Mouse (Mus musculus) brain, adult 2 months (tissue): ENCODE measurements around the gene Crhr2.

Experiments used
- DNase-seq: peaks from one replicate; pipeline ENCODE4 v3.0.0; 2011; ENCODE audit warnings: low read depth, low spot score

The Crhr2 gene

GRCm38 (mm10) chr6:55123056-55123455 lies 9.8 kb downstream of the Crhr2 start:
- peak; percentile 37 for DNase-seq

- no peak for DNase-seq
These were observed 15.3 kb downstream of the Crhr2 start for GRCm38 (mm10) chr6:55117325-55118109.

GRCm38 (mm10) chr6:55108358-55108757 lies 24.5 kb downstream of the Crhr2 start:
- DNase-seq = no peak

- DNase-seq = peak; percentile 52
These were observed 34.2 kb downstream of the Crhr2 start for GRCm38 (mm10) chr6:55098603-55099002.

- peak; percentile 63 for DNase-seq
These were observed 34.8 kb downstream of the Crhr2 start for GRCm38 (mm10) chr6:55098030-55098429.

GRCm38 (mm10) chr6:55093431-55094146 lies 39.2 kb downstream of the Crhr2 start:
- DNase-seq = peak; percentile 29

- DNase-seq = no peak
These were observed 41.4 kb downstream of the Crhr2 start for GRCm38 (mm10) chr6:55091396-55091795.

GRCm38 (mm10) chr6:55090639-55091038 lies 42.2 kb downstream of the Crhr2 start:
- peak; percentile 24 for DNase-seq

GRCm38 (mm10) chr6:55087355-55087754 lies 45.5 kb downstream of the Crhr2 start:
- DNase-seq = no peak

GRCm38 (mm10) chr6:55082261-55083051 lies 50.4 kb downstream of the Crhr2 start:
- DNase-seq = no peak

- DNase-seq = no peak
These were observed 51.4 kb downstream of the Crhr2 start for GRCm38 (mm10) chr6:55081379-55081778.

- peak; percentile 51 for DNase-seq
These were observed 56.1 kb downstream of the Crhr2 start for GRCm38 (mm10) chr6:55076561-55077255.

- peak; percentile 45 for DNase-seq
These were observed 66.9 kb downstream of the Crhr2 start for GRCm38 (mm10) chr6:55065903-55066302.

GRCm38 (mm10) chr6:55064477-55064827 lies 68.4 kb downstream of the Crhr2 start:
- DNase-seq = no peak

GRCm38 (mm10) chr6:55063793-55064476 lies 68.9 kb downstream of the Crhr2 start:
- DNase-seq = peak; percentile 39

GRCm38 (mm10) chr6:55062200-55062599 lies 70.6 kb downstream of the Crhr2 start:
- DNase-seq = peak; percentile 55

GRCm38 (mm10) chr6:55061328-55061727 lies 71.5 kb downstream of the Crhr2 start:
- peak; percentile 51 for DNase-seq

GRCm38 (mm10) chr6:55060241-55060825 lies 72.5 kb downstream of the Crhr2 start:
- no peak for DNase-seq

- no peak for DNase-seq
These were observed 75.4 kb downstream of the Crhr2 start for GRCm38 (mm10) chr6:55057427-55057826.

GRCm38 (mm10) chr6:55054491-55054890 lies 78.3 kb downstream of the Crhr2 start:
- DNase-seq = no peak

- no peak for DNase-seq
These were observed 83.6 kb downstream of the Crhr2 start for GRCm38 (mm10) chr6:55049186-55049585.
